In the genomic region with DNA sequence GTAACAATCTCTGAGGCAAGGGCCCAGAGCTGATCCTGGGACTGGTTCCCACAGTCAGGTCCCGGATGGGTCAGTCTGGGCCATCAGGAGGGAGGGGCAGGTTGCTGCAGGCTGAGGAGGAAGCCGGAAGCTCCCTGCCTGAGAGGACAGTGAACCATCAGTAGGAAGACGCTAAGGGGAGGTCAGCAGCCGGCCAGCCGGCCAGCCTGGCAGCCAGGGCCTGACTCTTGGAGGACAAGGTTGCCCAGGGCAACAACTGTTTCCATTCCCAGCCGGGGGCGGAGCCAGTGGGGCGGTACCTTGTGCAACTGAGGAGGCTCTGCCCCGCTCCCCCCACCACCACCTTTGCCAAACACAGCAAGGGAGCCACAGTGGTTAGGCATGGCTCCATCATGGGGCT, we compare ENCODE assay signal across 8 mouse cellular contexts. TPM values are rescaled to one million over a fixed set of nuclear protein-coding genes. Genes with fewer than 3 reads are reported as not detected.
DNase-seq lines count a peak whose midpoint lies in the region; ATAC-seq and TF ChIP-seq lines count a peak whose summit lies in the region.

No protein-coding gene starts in this region.

- no peaks in the 10 kb centered on the region for H3K4me1 ChIP-seq in cortical plate, adult 2 months (ENCODE audit: control insufficient read depth, insufficient read depth, low read length)
- peaks cover 22% of the 10 kb centered on the region for H3K4me1 ChIP-seq in lung, embryonic 15.5 days
- H3K4me1 ChIP-seq in stomach, postnatal 0 days (replicated peaks; ENCODE audit: control insufficient read depth, insufficient read depth) = peaks cover 3% of the 10 kb centered on the region

- DNase-seq in layer of hippocampus, adult 2 months (ENCODE audit: low spot score in 2 of 2) = peak in 1 of 2 experiments; percentile 10
- no peak for DNase-seq in layer of hippocampus, adult 18-20 months (ENCODE audit: low spot score in 2 of 2)
- peak; percentile 82 to 85 for DNase-seq in heart, adult 9 months (ENCODE audit: low spot score in 2 of 2)
- DNase-seq in kidney, adult 18-20 months = peak; percentile 60
- peak; percentile 89 for DNase-seq in stomach, postnatal 0 days (ENCODE audit: low spot score)
- no peak for DNase-seq in layer of hippocampus, postnatal 25 days (ENCODE audit: extremely low spot score in 1 of 2, low spot score in 1 of 2)

- no peak for TF ChIP-seq POLR2A in cortical plate, adult 2 months (IDR thresholded peaks at IDR 0.05; ENCODE audit: extremely low read depth, insufficient read depth, low read length)

- H3K9me3 ChIP-seq in lung, embryonic 15.5 days = no peaks in the 10 kb centered on the region
- no peaks in the 10 kb centered on the region for H3K9me3 ChIP-seq in stomach, postnatal 0 days (ENCODE audit: control insufficient read depth, low read length)

- no peak overlapping the region; the same call in 1 of the 2 replicates for H3K9ac ChIP-seq in lung, embryonic 15.5 days
- H3K9ac ChIP-seq in stomach, postnatal 0 days (ENCODE audit: low read length) = no peak overlapping the region

- H3K4me2 ChIP-seq in lung, embryonic 15.5 days = 0 out of 2 replicates have a peak overlapping the region, but pooled peaks have one; percentile 17
- H3K4me2 ChIP-seq in stomach, postnatal 0 days (replicated peaks; ENCODE audit: low read depth) = no peak overlapping the region

- WGBS in lung, embryonic 15.5 days = 11% methylated on average over 9 of the region's 9 CpGs
- 12% methylated on average over 9 of the region's 9 CpGs for WGBS in stomach, postnatal 0 days

- H3K36me3 ChIP-seq in lung, embryonic 15.5 days = no peaks in the 10 kb centered on the region
- no peaks in the 10 kb centered on the region for H3K36me3 ChIP-seq in stomach, postnatal 0 days (ENCODE audit: control insufficient read depth, insufficient read depth, low read length)

- no peak for TF ChIP-seq CTCF in layer of hippocampus, adult 2 months (conservative IDR thresholded peaks at IDR 0.05)
- TF ChIP-seq CTCF in cortical plate, adult 2 months (IDR thresholded peaks at IDR 0.05; ENCODE audit: extremely low read depth, insufficient read depth, low read length) = no peak
- TF ChIP-seq CTCF in stomach, postnatal 0 days (IDR thresholded peaks at IDR 0.05; ENCODE audit: low read depth) = no peak

- H3K4me3 ChIP-seq in layer of hippocampus, adult 2 months = no peak overlapping the region
- H3K4me3 ChIP-seq in cortical plate, adult 2 months (ENCODE audit: insufficient read depth, low read length) = no peak overlapping the region
- H3K4me3 ChIP-seq in lung, embryonic 15.5 days = no peak overlapping the region
- H3K4me3 ChIP-seq in stomach, postnatal 0 days (ENCODE audit: low read depth, low read length) = no peak overlapping the region

- peak overlapping the region; percentile 65 for H3K27ac ChIP-seq in layer of hippocampus, adult 2 months
- peak overlapping the region; percentile 72 for H3K27ac ChIP-seq in cortical plate, adult 2 months (ENCODE audit: insufficient read depth, low read length)
- no peak overlapping the region for H3K27ac ChIP-seq in lung, embryonic 15.5 days
- H3K27ac ChIP-seq in stomach, postnatal 0 days (replicated peaks) = 0 out of 2 replicates have a peak overlapping the region, but pooled peaks have one; percentile 24

- no peak for TF ChIP-seq EP300 in stomach, postnatal 0 days (optimal IDR thresholded peaks at IDR 0.05)

- H3K27me3 ChIP-seq in lung, embryonic 15.5 days = no peaks in the 10 kb centered on the region
- H3K27me3 ChIP-seq in stomach, postnatal 0 days (ENCODE audit: control insufficient read depth, insufficient read depth, low read length) = no peaks in the 10 kb centered on the region

- ATAC-seq in lung, embryonic 15.5 days (ENCODE audit: borderline replicate concordance, extremely low read depth, low FRiP score, low TSS enrichment) = peak; percentile 55; the same call in 1 of the 2 replicates
- peak; percentile 79 for ATAC-seq in stomach, postnatal 0 days (ENCODE audit: low FRiP score, low TSS enrichment)

RNA-seq across cellular contexts. Expression of a gene that starts 5.1 kb away (rescaled TPM):
- total RNA-seq in layer of hippocampus, adult 2 months (2021) = 1 to 10 TPM; 6.3 to 6.7 TPM
- total RNA-seq in layer of hippocampus, adult 18-20 months (2021) = 1 to 10 TPM; 6.8 to 7.7 TPM
- polyA plus RNA-seq in cortical plate, adult 2 months (2012; rRNA removed) = 17.5 and 20.3 TPM in 2 replicates
- polyA plus RNA-seq in lung, embryonic 15.5 days (2015; fragmentation: Nextera tagmentation; extraction: Ambion mirVana) = 6.3 and 6.6 TPM in 2 replicates
- 58.0 and 61.0 TPM in 2 replicates for polyA plus RNA-seq in stomach, postnatal 0 days (2015; fragmentation: Nextera tagmentation; extraction: Ambion mirVana)
- 1 to 10 TPM; 6.6 to 8.4 TPM for total RNA-seq in layer of hippocampus, postnatal 25 days (2021)

RNA-seq across cellular contexts. Expression of a gene that starts 25.6 kb away (rescaled TPM):
- total RNA-seq in layer of hippocampus, adult 2 months (2021) = 1 to 10 TPM; 2.6 to 3.1 TPM
- 1 to 10 TPM; 3.1 to 3.2 TPM for total RNA-seq in layer of hippocampus, adult 18-20 months (2021)
- polyA plus RNA-seq in cortical plate, adult 2 months (2012; rRNA removed) = 5.3 and 5.5 TPM in 2 replicates
- 0.05 and 0.10 TPM in 2 replicates for polyA plus RNA-seq in lung, embryonic 15.5 days (2015; fragmentation: Nextera tagmentation; extraction: Ambion mirVana)
- 0.49 and 0.52 TPM in 2 replicates for polyA plus RNA-seq in stomach, postnatal 0 days (2015; fragmentation: Nextera tagmentation; extraction: Ambion mirVana)
- 1 to 10 TPM; 3.4 to 4.6 TPM for total RNA-seq in layer of hippocampus, postnatal 25 days (2021)

RNA-seq across cellular contexts. Expression of a gene that starts 38.7 kb away (rescaled TPM):
- total RNA-seq in layer of hippocampus, adult 2 months (2021) = 1 to 10 TPM; 1.7 to 1.9 TPM
- total RNA-seq in layer of hippocampus, adult 18-20 months (2021) = 1 to 10 TPM; 1.6 to 2.2 TPM
- polyA plus RNA-seq in cortical plate, adult 2 months (2012; rRNA removed) = 0.96 and 1.1 TPM in 2 replicates
- polyA plus RNA-seq in lung, embryonic 15.5 days (2015; fragmentation: Nextera tagmentation; extraction: Ambion mirVana) = 3.2 and 3.5 TPM in 2 replicates
- polyA plus RNA-seq in stomach, postnatal 0 days (2015; fragmentation: Nextera tagmentation; extraction: Ambion mirVana) = 7.7 and 8.8 TPM in 2 replicates
- 1 to 10 TPM; 1.8 to 1.9 TPM for total RNA-seq in layer of hippocampus, postnatal 25 days (2021)

RNA-seq across cellular contexts. Expression of a gene that starts 48.5 kb away (rescaled TPM):
- total RNA-seq in layer of hippocampus, adult 2 months (2021) = under 1 TPM; 0.47 to 0.87 TPM
- total RNA-seq in layer of hippocampus, adult 18-20 months (2021) = under 1 TPM; 0.18 to 0.42 TPM
- 0.08 and 0.23 TPM in 2 replicates for polyA plus RNA-seq in cortical plate, adult 2 months (2012; rRNA removed)
- 0.08 TPM in 1 of 2 replicates, not detected in the other for polyA plus RNA-seq in lung, embryonic 15.5 days (2015; fragmentation: Nextera tagmentation; extraction: Ambion mirVana)
- not detected in 2 replicates for polyA plus RNA-seq in stomach, postnatal 0 days (2015; fragmentation: Nextera tagmentation; extraction: Ambion mirVana)
- under 1 TPM in 1 of 2 experiments, not detected in 1; 0.39 TPM for total RNA-seq in layer of hippocampus, postnatal 25 days (2021)

RNA-seq across cellular contexts. Expression of a gene that starts 56.1 kb away (rescaled TPM):
- total RNA-seq in layer of hippocampus, adult 2 months (2021) = 10 to 100 TPM; 10.8 to 11.1 TPM
- 10 to 100 TPM; 11.3 TPM for total RNA-seq in layer of hippocampus, adult 18-20 months (2021)
- polyA plus RNA-seq in cortical plate, adult 2 months (2012; rRNA removed) = 15.8 and 16.6 TPM in 2 replicates
- 10.0 and 10.6 TPM in 2 replicates for polyA plus RNA-seq in lung, embryonic 15.5 days (2015; fragmentation: Nextera tagmentation; extraction: Ambion mirVana)
- 5.9 and 6.2 TPM in 2 replicates for polyA plus RNA-seq in stomach, postnatal 0 days (2015; fragmentation: Nextera tagmentation; extraction: Ambion mirVana)
- 10 to 100 TPM; 10.5 to 11.1 TPM for total RNA-seq in layer of hippocampus, postnatal 25 days (2021)

Comparison
In these comparisons a context has a peak if more than half of its experiments do, and no peak if none do; other contexts are left out.
1. DNase-seq: peak in heart, adult 9 months (2 of 2), kidney, adult 18-20 months (single experiment) and stomach, postnatal 0 days (single experiment); none in layer of hippocampus, adult 18-20 months (0 of 2) and layer of hippocampus, postnatal 25 days (0 of 2).